Mouse (Mus musculus): ENCODE measurements around the gene Gstm2. TPM values are rescaled to one million over a fixed set of nuclear protein-coding genes. Genes with fewer than 3 reads are reported as not detected.

The Gstm2 gene
- polyA plus RNA-seq, 1 experiment from 2014 or later: 68.2 TPM

- H3K9me3 ChIP-seq (ENCODE audit: control insufficient read depth, low read length): no peaks in the 10 kb centered on the region
- H3K36me3 ChIP-seq (ENCODE audit: control insufficient read depth, insufficient read depth, low read length): no peaks in the 10 kb centered on the region
- WGBS: 62% methylated on average over 6 of the region's 6 CpGs
- no peak overlapping the region for H3K4me2 ChIP-seq (ENCODE audit: low read length)
- H3K27me3 ChIP-seq (ENCODE audit: control insufficient read depth, insufficient read depth, low read length): no peaks in the 10 kb centered on the region
- H3K27ac ChIP-seq (replicated peaks in 1 of 2; ENCODE audit: control insufficient read depth in 1 of 2, insufficient read depth in 1 of 2, low read depth in 2 of 2, low read length in 2 of 2): 0 out of 4 replicates have a peak overlapping the region, but pooled peaks have one; percentile 46 to 57
- H3K4me3 ChIP-seq (ENCODE audit: control insufficient read depth in 1 of 2, insufficient read depth in 1 of 2, low read depth in 1 of 2, low read length in 2 of 2): no peak overlapping the region
- H3K9ac ChIP-seq (ENCODE audit: low read length): no peak overlapping the region
- H3K4me1 ChIP-seq (ENCODE audit: control insufficient read depth in 2 of 2, insufficient read depth in 2 of 2, low read length in 2 of 2): peaks cover 10% of the 10 kb centered on the region in 2 experiments
- ATAC-seq (ENCODE audit: insufficient number of reproducible peaks, insufficient read depth, low FRiP score, low read depth): no peak
Measured at GRCm38 (mm10) chr3:107932128-107932527, 54.1 kb downstream of the Gstm2 start.

Other genes with a start within 250 kb of the Gstm2 start
- 8.5 and 10.1 TPM in 2 replicates for gene Csf1, start 226.0 kb downstream of the Gstm2 start, polyA plus RNA-seq (2014; fragmentation: Nextera tagmentation; extraction: Ambion mirVana)
- gene Eps8l3, start 109.2 kb downstream of the Gstm2 start, polyA plus RNA-seq (2014; fragmentation: Nextera tagmentation; extraction: Ambion mirVana): not detected in 2 replicates
- gene Gstm5, start 90.6 kb downstream of the Gstm2 start, polyA plus RNA-seq (2014; fragmentation: Nextera tagmentation; extraction: Ambion mirVana): 132 and 150 TPM in 2 replicates
- gene Gstm7, start 54.6 kb downstream of the Gstm2 start, polyA plus RNA-seq (2014; fragmentation: Nextera tagmentation; extraction: Ambion mirVana): 20.1 and 22.2 TPM in 2 replicates
- 11.3 and 11.9 TPM in 2 replicates for gene Gstm6, start 42.7 kb downstream of the Gstm2 start, polyA plus RNA-seq (2014; fragmentation: Nextera tagmentation; extraction: Ambion mirVana)
- gene Gstm3, start 17.2 kb downstream of the Gstm2 start, polyA plus RNA-seq (2014; fragmentation: Nextera tagmentation; extraction: Ambion mirVana): not detected in 2 replicates
- gene Gstm1, start 31.5 kb upstream of the Gstm2 start, polyA plus RNA-seq (2014; fragmentation: Nextera tagmentation; extraction: Ambion mirVana): 60.8 and 63.8 TPM in 2 replicates
- gene Gstm4, start 58.4 kb upstream of the Gstm2 start, polyA plus RNA-seq (2014; fragmentation: Nextera tagmentation; extraction: Ambion mirVana): 15.6 and 17.4 TPM in 2 replicates
- gene Ampd2, start 100.2 kb upstream of the Gstm2 start, polyA plus RNA-seq (2014; fragmentation: Nextera tagmentation; extraction: Ambion mirVana): 15.3 and 20.3 TPM in 2 replicates
- gene Gnat2, start 106.3 kb upstream of the Gstm2 start, polyA plus RNA-seq (2014; fragmentation: Nextera tagmentation; extraction: Ambion mirVana): 0.59 and 0.73 TPM in 2 replicates
- 71.4 and 74.0 TPM in 2 replicates for gene Gnai3, start 159.7 kb upstream of the Gstm2 start, polyA plus RNA-seq (2014; fragmentation: Nextera tagmentation; extraction: Ambion mirVana)
- gene Gpr61, start 168.4 kb upstream of the Gstm2 start, polyA plus RNA-seq (2014; fragmentation: Nextera tagmentation; extraction: Ambion mirVana): 0.24 TPM in 1 of 2 replicates, not detected in the other
- gene Amigo1, start 199.9 kb upstream of the Gstm2 start, polyA plus RNA-seq (2014; fragmentation: Nextera tagmentation; extraction: Ambion mirVana): 2.6 and 2.9 TPM in 2 replicates
- gene Cyb561d1, start 214.8 kb upstream of the Gstm2 start, polyA plus RNA-seq (2014; fragmentation: Nextera tagmentation; extraction: Ambion mirVana): 1.8 and 2.2 TPM in 2 replicates
- 6.3 and 7.1 TPM in 2 replicates for gene Atxn7l2, start 224.5 kb upstream of the Gstm2 start, polyA plus RNA-seq (2014; fragmentation: Nextera tagmentation; extraction: Ambion mirVana)
- 3.1 and 3.8 TPM in 2 replicates for gene Sypl2, start 240.2 kb upstream of the Gstm2 start, polyA plus RNA-seq (2014; fragmentation: Nextera tagmentation; extraction: Ambion mirVana)